Mouse (Mus musculus) heart, adult 2 months (tissue): ENCODE results near the gene Bhlha15. TPM values are rescaled to one million over a fixed set of nuclear protein-coding genes. Genes with fewer than 3 reads are reported as not detected.
A peak's percentile ranks its signal among the peaks of the same experiment; 100 is the strongest.

ENCODE experiments used
- DNase-seq, 2 experiments: peaks; one replicate each; pipeline ENCODE4 v3.0.0; 2021
- H3K27ac ChIP-seq: fragments of 200-600 bp; 2 replicates; pipeline ENCODE4 v1.8.1; 2022
- H3K27me3 ChIP-seq: fragments of 200-500 bp; 2 replicates; pipeline ENCODE4 v1.6.1; 2012; ENCODE audit warnings: mild to moderate bottlenecking, low read length, inconsistent platforms, mixed read lengths; ENCODE audit not compliant: control insufficient read depth, insufficient read depth
- H3K36me3 ChIP-seq: fragments of 200-500 bp; 2 replicates; pipeline ENCODE4 v1.6.1; 2012; ENCODE audit warnings: low read length, inconsistent platforms; ENCODE audit not compliant: control insufficient read depth, insufficient read depth
- H3K4me1 ChIP-seq: fragments of 200-500 bp; 2 replicates; pipeline ENCODE4 v1.6.1; 2011; ENCODE audit warnings: low read length; ENCODE audit not compliant: control insufficient read depth, insufficient read depth
- H3K4me3 ChIP-seq: fragments of 200-600 bp; 2 replicates; pipeline ENCODE4 v1.8.1; 2022
- H3K79me2 ChIP-seq: fragments of 200-500 bp; replicated peaks from 2 replicates; pipeline ENCODE4 v1.6.1; 2012; ENCODE audit warnings: mild to moderate bottlenecking, inconsistent platforms, low read length, moderate library complexity, mixed read lengths; ENCODE audit not compliant: control insufficient read depth, insufficient read depth
- H3K9ac ChIP-seq: fragments of 200-500 bp; 2 replicates; pipeline ENCODE4 v1.6.1; 2012; ENCODE audit warnings: low read depth, mild to moderate bottlenecking, control low read depth, inconsistent platforms, low read length, mixed read lengths
- CTCF ChIP-seq: fragments of 200-600 bp; IDR thresholded peaks from 2 replicates; pipeline ENCODE4 v1.8.1; 2022; ENCODE audit warnings: antibody characterized with exemption, mild to moderate bottlenecking, moderate library complexity
- EP300 ChIP-seq: fragments of 200-500 bp; IDR thresholded peaks from 2 replicates; pipeline ENCODE4 v1.6.1; 2011; ENCODE audit warnings: low read depth, low read length, control low read depth; ENCODE audit not compliant: insufficient read depth
- POLR2A ChIP-seq: fragments of 200-500 bp; IDR thresholded peaks from 2 replicates; pipeline ENCODE4 v1.6.1; 2011; ENCODE audit warnings: mild to moderate bottlenecking, low read depth, low read length, control low read depth; ENCODE audit not compliant: insufficient read depth
- WGBS: fragments of 180-500 bp; shearing (Covaris S2); methylation state at CpG from one replicate; pipeline ENCODE4 v1.1.7; 2018; 5-methylcytosine and 5-hydroxymethylcytosine counted together
- intact Hi-C: fragments of 180-260 bp; cut with DNase I; formaldehyde crosslinking; loops from one replicate; pipeline ENCODE4 v1.15.1; 2025
- polyA plus RNA-seq: library from polyadenylated mRNA; depleted of rRNA; stranded (reverse); fragments of >200 nt; gene quantifications from 2 replicates; pipeline ENCODE4 v1.2.3, GENCODE M21; 2012
- total RNA-seq, 2 experiments: library from RNA; stranded (reverse); gene quantifications; 2 replicates each; pipeline ENCODE4 v1.2.3; 2021

The Bhlha15 gene
- total and polyA plus RNA-seq, 3 experiments, result 0.08 TPM; not detected in 2

DNA sequence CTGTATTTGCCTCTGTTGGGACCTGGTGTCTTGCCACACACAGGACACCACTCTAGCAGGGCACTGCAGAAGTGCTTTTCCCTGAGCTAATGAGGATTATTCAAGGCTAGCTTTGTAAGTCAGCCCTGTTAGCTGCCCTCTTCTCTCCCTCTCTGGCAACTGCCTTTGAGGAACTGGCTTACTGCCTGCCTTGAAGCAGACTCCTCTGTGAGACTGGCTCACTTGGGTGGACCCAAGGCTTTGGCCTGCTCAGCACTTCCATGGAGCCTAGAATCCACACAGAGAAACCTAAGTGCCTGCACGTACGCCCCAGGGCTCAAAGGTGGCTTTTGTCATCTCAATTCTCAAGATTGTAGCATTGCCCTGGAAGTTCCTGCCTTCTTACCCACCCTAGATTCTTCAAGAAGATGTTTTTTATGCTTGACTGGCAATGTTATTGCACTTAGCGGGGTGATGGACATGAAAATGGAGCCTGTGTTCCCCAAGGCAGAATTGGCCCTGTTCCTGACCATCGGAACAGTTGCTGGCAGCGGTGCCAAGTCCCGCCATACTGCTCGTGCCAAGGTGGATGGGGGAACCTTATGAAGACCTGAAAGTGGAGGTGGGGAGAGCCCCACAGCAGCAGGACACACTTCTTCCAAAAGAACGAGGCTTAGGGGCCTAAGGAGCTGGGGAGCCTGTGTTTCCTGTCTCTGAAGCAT is 20.7 kb upstream of the Bhlha15 start:
- H3K27me3 ChIP-seq, result no peaks in the 10 kb centered on the region
- TF ChIP-seq EP300 (no peak), CTCF (no peak), POLR2A (no peak)
- no peaks in the 10 kb centered on the region for H3K79me2 ChIP-seq
- no peaks in the 10 kb centered on the region for H3K36me3 ChIP-seq
- no peak overlapping the region for H3K4me3 ChIP-seq
- H3K27ac ChIP-seq, result no peak overlapping the region
- intact Hi-C loops, result no loop called here
- WGBS, result 82% methylated on average over 8 of the region's 8 CpGs
- H3K9ac ChIP-seq, result no peak overlapping the region
- DNase-seq, result no peak
- H3K4me1 ChIP-seq, result no peaks in the 10 kb centered on the region

GRCm38 (mm10) chr5:144173648-144174047 is 16.4 kb upstream of the Bhlha15 start:
- Histone ChIP-seq H3K4me1 (no peaks in the 10 kb centered on the region; the same call in 1 of the 2 replicates), H3K36me3 (no peaks in the 10 kb centered on the region), H3K9ac (no peak overlapping the region), H3K4me3 (no peak overlapping the region), H3K27ac (no peak overlapping the region), H3K27me3 (no peaks in the 10 kb centered on the region), H3K79me2 (no peaks in the 10 kb centered on the region)
- no peak for DNase-seq
- intact Hi-C loops, result no loop called here
- TF ChIP-seq POLR2A, result no peak
- TF ChIP-seq CTCF, result no peak
- 93% methylated on average over 18 of the region's 18 CpGs for WGBS

DNA sequence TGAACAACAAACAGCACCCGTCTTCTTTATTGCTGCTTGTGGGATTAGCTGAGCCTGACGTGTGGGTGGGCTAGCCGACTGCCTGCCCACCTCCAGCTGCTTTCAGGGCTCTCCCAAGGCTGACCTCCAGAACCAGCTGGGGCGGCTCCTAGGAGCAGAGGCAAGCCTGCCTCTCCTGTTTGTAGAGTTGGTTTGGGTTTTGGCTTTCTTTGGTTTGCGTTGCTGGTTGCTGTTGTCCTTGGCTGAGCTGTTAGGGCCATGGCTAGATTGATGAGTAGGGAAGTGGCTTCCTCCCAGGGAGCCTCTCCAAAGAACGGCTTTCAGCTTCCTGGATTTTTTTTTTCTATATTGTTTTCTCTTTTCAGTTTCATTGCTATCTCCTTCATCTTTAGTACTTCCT is 11.9 kb upstream of the Bhlha15 start:
- WGBS, result 54% methylated on average over 6 of the region's 6 CpGs
- H3K27ac ChIP-seq, result no peak overlapping the region

DNA sequence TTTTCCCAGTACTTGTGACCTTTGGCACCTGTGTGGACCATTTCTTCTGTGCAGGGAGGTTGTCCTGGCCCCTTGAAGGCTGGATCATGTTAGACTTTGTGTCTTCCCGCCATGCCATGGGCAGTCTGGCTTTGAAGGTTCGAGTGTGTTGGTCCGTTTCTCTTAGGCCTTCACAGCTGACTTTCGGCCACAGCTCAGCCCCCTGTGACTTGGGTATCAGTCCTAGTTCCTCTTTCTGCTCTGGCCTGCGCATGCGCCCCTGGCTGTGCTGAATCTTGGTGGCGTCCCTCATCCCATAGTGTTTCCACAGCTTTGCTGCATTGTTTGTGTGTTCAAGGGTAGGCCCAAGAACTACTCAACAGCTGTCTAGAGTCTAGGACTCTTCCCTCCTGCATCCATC is 8.8 kb upstream of the Bhlha15 start:
- Histone ChIP-seq H3K79me2 (no peaks in the 10 kb centered on the region), H3K4me3 (no peak overlapping the region), H3K27me3 (no peaks in the 10 kb centered on the region), H3K9ac (no peak overlapping the region), H3K36me3 (no peaks in the 10 kb centered on the region), H3K27ac (no peak overlapping the region), H3K4me1 (no peaks in the 10 kb centered on the region; the same call in 1 of the 2 replicates)
- 93% methylated on average over 7 of the region's 7 CpGs for WGBS
- intact Hi-C loops, result no loop called here
- DNase-seq, result peak in 1 of 2 experiments; percentile 51
- TF ChIP-seq CTCF (no peak), EP300 (no peak), POLR2A (no peak)

More for the DNA sequence above, 11.9 kb upstream of the Bhlha15 start:
- intact Hi-C loops, result no loop called here
- Histone ChIP-seq H3K9ac (no peak overlapping the region), H3K36me3 (no peaks in the 10 kb centered on the region), H3K79me2 (no peaks in the 10 kb centered on the region), H3K4me1 (no peaks in the 10 kb centered on the region; the same call in 1 of the 2 replicates), H3K27me3 (no peaks in the 10 kb centered on the region), H3K4me3 (no peak overlapping the region)
- no peak for DNase-seq
- no peak for TF ChIP-seq POLR2A
- TF ChIP-seq EP300, result no peak
- TF ChIP-seq CTCF, result no peak

GRCm38 (mm10) chr5:144182542-144183247 is 7.4 kb upstream of the Bhlha15 start:
- H3K9ac ChIP-seq, result no peak overlapping the region

DNA sequence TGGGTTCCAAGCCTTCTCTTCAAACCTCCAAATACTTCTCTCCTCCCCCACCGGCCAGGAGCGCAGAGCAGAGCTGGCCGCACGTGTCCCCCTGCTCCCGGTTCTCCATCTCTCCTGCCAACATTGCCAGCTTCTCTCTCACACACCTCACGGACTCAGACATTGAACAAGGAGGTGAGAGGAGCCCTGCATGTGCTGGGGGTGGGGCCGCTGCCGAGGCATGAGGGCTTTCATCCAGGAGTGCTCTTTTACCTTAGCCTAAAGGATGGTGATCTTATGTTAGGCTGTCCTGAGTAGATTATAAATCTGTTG is 6.9 kb upstream of the Bhlha15 start:
- H3K36me3 ChIP-seq, result no peaks in the 10 kb centered on the region
- no peaks in the 10 kb centered on the region; the same call in 1 of the 2 replicates for H3K4me1 ChIP-seq
- no peak overlapping the region for H3K27ac ChIP-seq
- 57% methylated on average over 8 of the region's 8 CpGs for WGBS
- H3K27me3 ChIP-seq, result no peaks in the 10 kb centered on the region
- H3K9ac ChIP-seq, result no peak overlapping the region
- intact Hi-C loops, result no loop called here
- H3K79me2 ChIP-seq, result no peaks in the 10 kb centered on the region
- TF ChIP-seq POLR2A (no peak), CTCF (no peak), EP300 (no peak)
- DNase-seq, result no peak
- H3K4me3 ChIP-seq, result no peak overlapping the region

More at GRCm38 (mm10) chr5:144182542-144183247, 7.4 kb upstream of the Bhlha15 start:
- H3K27me3 ChIP-seq, result no peaks in the 10 kb centered on the region
- H3K27ac ChIP-seq, result no peak overlapping the region
- no peaks in the 10 kb centered on the region; the same call in 1 of the 2 replicates for H3K4me1 ChIP-seq
- H3K36me3 ChIP-seq, result no peaks in the 10 kb centered on the region
- no peak for DNase-seq
- H3K79me2 ChIP-seq, result no peaks in the 10 kb centered on the region
- TF ChIP-seq CTCF (no peak), EP300 (no peak), POLR2A (no peak)
- WGBS, result 55% methylated on average over 20 of the region's 20 CpGs
- intact Hi-C loops, result no loop called here
- no peak overlapping the region for H3K4me3 ChIP-seq
